Mouse (Mus musculus) kidney, adult 8-10 months (tissue): ENCODE measurements around the gene Prpsap1.
"Not testable (repeated sequence)": the region's sequence is repeated elsewhere in the genome, so short reads cannot be mapped to it uniquely, and the experiment has no call there.

ENCODE experiments used
- DNase-seq, 2 experiments: peaks; one replicate each; pipeline ENCODE4 v3.0.0; 2022

Gene Prpsap1

DNA sequence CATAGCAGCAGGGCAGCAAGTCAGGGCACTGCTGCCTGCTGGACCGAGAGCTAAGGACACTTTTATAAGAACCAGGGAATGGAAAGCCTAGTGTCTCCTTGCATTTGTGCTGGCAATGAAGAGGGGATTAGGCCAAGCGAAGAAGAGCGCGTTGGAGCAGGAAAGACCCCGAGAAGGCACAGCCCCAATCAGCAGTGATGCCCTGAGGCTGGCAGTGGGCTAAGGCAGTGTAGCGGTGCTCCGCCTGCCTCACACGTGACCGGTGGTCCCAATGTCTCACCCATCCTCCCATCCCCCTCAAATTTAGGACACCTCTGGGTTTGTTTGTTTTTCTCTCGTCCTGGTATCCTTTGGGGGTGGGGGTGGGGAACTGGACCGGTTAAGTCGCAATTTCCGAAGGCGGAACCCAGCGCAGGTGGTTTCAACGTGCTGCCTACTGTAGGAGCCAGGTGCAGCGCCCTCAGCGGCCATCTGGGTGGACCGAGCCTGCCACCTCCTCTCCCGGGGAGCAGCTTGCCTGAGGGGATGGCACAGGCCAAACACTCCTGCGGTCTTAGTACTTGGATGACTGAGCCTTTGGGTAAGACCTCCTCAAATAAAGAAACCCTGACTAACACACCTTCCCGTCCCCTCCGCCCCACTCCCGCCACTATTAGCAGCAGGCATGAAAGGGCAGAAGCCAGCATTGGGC is 21.5 kb upstream of the Prpsap1 start:
- DNase-seq: no peak

DNA sequence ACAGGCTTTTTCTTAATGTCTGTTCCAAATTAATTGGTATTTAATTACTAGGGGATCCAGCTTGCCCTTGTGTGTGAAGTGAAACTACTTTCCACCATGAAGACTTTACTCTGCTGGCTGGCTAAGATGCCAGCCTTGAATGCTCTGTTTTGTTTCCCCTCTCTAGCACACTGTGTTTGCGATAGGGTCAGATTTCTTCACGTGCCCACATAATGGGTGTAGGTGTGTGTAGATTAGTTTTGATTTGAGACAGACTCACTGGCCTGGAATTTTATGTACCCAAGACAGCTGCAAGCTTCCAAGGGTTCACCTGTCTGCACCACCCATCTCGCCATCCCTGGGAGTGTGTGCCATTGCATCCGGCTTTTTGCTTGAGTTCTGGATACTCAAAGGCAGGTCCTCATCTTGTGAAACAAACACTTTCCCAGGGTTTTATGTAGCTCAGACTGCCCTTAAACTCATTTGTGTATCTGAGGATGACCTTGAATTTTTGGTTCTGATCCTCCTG is 19.6 kb upstream of the Prpsap1 start:
- no peak for DNase-seq

- DNase-seq: no peak
Observed at GRCm38 (mm10) chr11:116512987-116513386, 19.0 kb upstream of the Prpsap1 start.

- no peak for DNase-seq
Observed at GRCm38 (mm10) chr11:116512154-116512553, 18.2 kb upstream of the Prpsap1 start.

DNA sequence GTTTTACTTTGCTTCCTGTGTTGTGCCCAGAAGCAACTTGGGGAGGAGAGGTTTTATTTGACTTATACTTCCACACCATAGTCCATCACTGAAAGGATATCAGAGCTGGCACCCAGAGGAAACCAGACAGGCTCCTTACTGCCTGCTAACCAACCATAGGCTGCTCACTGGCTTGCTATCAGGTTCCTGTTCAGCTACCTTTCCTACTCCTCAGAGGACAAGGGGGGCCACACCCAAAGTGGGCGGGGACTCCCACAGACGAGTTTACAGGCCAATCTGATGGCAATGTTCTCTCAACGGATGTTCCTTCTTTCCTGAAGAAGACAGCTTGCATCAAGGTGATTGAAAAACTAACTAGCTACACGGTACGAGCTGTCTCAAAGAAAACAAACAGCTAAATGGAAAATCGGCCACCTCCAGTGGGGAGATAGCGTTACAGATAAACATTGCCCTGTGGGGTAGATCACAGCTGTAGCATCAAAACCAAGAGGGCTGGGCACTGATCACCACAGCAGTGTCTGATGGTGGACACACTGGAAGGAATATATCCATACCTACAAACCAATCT is 17.4 kb upstream of the Prpsap1 start:
- no peak for DNase-seq

DNA sequence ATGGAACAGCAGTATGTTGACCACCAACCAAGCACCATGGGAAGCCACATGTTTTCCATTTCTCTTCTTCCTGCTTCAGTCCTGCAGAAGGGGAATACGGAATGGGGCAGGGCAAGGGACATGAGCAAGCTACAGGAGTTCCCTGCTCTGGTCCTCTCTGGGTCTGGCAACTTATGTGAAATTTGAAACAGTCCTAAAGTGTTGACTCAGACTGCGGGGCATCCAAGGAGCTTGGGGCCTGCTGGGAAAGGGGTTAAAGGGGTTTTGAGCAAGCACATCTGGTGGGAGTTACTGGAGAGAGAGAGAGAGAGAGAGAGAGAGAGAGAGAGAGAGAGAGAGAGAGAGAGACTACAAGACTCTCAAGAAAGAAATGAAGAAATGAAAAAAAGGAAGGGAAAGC is 14.7 kb upstream of the Prpsap1 start:
- DNase-seq: no peak

GRCm38 (mm10) chr11:116506151-116506875 is 12.3 kb upstream of the Prpsap1 start:
- no peak for DNase-seq

DNA sequence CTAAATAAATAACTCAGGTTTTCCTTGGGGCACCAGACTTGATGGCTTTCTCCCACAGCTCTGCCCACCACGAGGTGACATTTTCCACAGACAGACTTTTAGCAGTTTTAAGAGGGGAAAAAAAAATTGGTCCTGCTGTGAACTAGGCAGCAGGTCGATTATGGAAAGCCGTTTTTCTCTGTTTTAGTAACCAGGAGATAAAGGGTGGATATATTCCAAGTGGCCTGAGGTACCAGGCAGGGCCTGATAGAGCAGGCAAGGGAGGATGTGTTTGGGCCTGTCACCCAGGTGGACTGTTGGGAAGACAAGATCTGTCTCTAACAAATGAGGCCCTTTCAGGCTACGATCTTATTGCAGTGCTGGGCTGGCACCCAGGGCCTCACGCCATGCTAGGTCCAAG is 11.6 kb upstream of the Prpsap1 start:
- no peak for DNase-seq

- no peak for DNase-seq
Observed at GRCm38 (mm10) chr11:116504516-116504915, 10.5 kb upstream of the Prpsap1 start.

DNA sequence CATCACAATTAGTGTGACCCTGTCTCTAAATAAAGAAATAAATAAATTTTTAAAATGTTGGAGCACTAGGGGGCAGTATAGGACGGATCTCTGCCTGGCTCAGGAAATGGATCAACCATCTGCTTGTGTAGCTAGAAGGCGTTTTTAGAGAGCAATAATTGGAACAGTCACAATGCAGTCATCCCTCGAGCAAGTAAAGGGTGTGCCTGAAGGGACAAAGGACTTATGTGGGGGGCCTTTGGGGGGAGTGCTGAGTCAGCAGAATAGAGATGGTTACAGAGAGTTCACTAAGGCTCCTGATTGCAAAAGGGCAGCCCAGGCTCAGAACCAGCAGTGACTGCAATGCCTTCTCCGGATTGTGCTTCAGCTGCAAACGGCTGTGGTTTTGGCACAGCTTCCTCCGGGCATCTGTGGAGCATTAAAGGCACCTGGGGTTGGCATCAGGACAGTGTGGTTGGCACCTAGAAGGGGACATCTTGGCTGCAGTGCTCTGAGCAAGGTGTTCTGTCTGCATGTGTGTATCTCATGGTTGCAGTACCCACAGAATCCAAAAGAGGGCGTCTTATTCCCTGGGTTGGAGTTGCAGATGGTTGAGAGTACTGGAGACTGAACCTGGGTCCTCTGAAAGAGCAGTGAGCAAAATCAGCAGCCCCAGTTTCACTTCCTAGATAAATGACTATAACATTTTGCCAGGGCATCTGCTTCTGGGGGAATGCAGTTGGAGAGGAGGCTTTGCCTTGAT is 7.2 kb upstream of the Prpsap1 start:
- no peak for DNase-seq

GRCm38 (mm10) chr11:116499018-116499417 is 5.0 kb upstream of the Prpsap1 start:
- no peak for DNase-seq

DNA sequence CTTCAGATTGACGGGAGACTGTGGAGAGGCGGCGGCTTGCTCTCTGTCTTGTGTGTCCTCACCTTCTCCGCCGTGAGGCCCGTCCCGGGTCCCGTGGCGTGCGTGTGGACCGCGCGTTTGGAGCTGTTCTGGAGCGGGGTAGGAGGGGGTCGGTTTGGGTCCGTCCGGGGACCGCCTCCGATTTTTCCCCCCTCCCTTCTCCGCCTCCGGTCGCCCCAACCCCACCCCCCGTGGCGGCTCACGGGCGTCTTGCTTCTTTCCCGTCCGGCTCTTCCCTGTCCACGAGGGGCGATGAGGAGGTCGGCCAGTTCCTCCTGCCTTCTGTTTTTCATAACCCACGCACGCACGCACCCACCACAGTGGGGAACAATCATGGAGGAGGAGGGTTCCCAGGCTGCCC is 4.6 kb upstream of the Prpsap1 start:
- DNase-seq: no peak

GRCm38 (mm10) chr11:116497313-116497712 is 3.3 kb upstream of the Prpsap1 start:
- DNase-seq: no peak

DNA sequence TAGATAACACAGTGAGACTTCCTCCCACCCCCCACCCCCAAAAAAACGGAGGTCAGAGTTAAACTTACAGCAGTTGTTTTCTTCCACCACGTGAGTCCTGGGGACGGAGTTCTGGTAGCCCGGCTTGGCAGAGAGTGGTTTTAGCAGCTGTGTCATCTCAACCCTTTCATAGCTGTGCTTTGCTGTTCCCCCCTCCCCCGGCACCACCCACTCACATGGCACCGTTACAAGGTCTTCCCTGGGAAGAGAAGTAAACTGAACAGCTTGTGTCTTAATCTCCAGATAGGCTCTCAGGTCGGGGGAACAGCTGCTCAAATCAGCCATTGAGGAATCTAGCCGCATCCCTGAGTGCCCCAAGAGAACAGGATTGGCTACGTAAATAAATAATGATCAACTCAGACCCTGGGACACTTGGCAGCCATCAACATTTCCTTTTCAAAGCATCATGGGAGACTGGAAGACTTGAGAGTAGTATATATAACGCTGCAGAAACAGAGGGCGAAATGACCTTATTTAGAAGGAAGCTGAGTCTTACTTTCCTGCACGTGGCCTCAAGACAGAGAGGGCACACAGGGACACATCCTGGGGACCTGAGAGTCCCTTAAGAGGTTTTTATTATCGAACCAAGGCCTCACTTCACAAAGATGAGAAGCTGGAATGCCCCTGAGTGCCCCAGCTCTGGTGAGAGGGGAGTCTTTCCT is 622 bp upstream of the Prpsap1 start:
- peak; percentile 34 to 61 for DNase-seq

DNA sequence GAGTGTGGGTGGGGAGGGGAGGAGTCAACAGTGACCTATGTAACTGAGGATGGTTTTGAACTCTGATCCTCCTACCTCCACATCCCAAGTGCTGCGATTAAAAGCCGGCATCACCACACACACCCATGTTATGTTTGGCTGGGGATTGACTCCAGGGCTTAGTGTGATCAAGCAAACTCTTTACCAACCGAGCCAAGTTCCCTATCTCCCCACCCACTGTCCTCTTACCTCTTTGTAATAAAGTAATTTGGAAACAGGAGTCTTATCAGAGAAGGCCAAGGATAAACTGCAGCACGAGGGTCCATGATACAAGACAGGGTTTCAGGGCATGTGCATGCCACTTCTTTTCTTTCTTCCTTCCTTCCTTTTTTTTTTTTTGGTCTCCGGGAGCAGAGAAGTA is 811 bp downstream of the Prpsap1 start:
- DNase-seq: no peak

DNA sequence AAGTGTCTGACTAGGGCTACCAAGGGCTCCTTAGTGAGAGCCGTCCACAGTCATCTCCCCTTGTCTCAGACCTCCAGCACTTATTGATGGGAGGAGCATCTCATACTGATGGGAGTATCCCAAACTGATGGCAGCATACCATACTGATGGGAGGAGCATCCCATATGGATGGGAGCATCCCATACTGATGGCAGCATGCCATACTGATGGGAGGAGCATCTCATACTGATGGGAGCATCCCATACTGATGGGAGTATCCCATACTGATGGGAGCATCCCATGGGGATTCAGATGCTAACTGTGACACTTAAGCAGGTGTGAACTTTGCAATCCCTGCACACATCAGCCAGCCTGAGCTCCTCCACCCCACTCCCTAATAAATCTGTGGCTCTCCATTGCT is 1.5 kb downstream of the Prpsap1 start:
- DNase-seq: not testable (repeated sequence)

DNA sequence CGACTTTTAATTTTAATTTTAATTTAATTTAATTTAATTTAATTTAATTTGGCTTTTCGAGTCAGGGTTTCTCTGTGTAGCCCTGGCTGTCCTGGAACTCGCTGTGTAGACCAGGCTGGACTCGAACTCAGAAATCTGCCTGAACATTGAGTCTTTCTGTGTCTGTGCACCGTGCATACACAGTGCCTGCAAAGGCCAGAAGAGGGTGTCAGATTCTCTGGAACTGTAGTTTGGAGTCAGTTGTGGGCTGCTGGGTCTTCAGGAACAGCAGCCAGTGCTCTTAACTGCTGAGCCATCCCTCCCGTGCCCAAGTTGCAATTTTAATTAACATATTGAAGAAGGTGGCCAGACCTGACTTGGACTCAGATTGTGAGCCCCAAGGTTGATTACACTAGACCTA is 2.7 kb downstream of the Prpsap1 start:
- DNase-seq: no peak

DNA sequence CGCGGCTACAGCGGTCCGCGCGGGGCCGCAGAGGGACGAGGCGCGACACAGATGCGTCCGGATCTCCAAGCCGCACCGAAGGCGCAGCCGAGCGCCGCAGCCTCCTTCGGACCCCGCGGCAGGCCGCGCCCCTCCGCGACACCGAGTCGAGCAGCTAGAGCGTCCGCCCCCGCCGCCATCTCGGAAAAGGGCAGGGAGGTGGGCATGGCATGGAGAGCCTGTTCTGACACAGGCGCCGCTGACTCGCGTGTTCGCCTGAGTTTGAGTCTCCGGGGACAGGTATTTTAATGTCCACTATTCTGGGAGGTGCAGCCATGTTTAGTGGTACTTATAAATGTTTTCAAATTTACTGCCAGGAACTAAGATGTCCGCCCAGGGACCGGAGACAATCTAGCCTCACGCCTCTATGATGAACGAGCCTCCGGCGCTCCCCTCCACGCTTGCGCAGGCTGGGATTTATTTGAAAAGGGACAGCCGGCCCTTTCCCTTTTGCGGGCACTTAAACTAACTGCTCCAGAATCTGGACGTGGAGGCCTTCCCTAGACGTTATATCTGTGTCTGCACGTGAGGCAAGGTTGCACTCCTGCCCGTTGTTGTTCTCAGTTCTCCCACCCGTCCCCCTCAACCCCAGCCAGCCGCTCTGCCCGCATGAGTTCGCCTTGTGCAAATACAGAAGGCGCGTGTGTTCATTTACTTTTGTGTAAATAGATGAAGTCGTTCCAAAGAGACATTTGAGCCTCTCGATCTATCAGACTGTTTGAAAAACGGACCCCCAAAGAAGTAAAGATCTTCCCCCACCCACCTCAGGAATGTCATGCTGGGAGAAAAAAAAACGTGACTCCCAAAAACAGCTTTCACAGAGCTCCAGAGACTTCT is 3.5 kb downstream of the Prpsap1 start:
- peak; percentile 87 to 89 for DNase-seq

GRCm38 (mm10) chr11:116489771-116490231 is 4.2 kb downstream of the Prpsap1 start:
- no peak for DNase-seq

- DNase-seq: no peak
Observed at GRCm38 (mm10) chr11:116488693-116489375, 5.2 kb downstream of the Prpsap1 start.

DNA sequence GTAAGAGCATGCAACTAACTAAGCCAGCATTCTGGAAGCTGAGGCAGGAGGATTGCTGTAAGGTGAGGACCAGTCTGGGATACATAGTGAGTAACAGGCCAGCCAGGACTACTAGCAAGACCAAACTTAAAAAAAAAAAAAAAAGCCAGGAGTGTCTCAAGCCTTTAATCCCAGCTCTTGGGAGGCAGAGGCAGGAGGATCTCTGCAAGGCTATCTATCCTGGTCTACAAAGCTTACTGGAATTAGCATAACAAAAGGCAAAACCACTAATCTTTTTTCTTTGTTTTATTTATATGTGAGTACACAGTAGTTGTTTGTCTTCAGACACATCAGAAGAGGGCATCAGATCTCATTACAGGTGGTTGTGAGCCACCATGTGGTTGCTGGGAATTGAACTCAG is 5.8 kb downstream of the Prpsap1 start:
- DNase-seq: no peak
